Mouse (Mus musculus) central nervous system, embryonic 14 days (tissue): ENCODE measurements around the gene Fam205a4. TPM values are rescaled to one million over a fixed set of nuclear protein-coding genes. Genes with fewer than 3 reads are reported as not detected.

ENCODE experiments used
- polyA plus RNA-seq: library from polyadenylated mRNA; depleted of rRNA; stranded (reverse); fragments of >200 nt; gene quantifications from 2 replicates; pipeline ENCODE4 v1.2.3, GENCODE M21; 2012; rRNA removed

Fam205a4 gene
- 2.1 and 2.4 TPM in 2 replicates for polyA plus RNA-seq

GRCm38 (mm10) chr4:41965758-41966157, at the start of gene Fam205a4:
Gene Fam205a4 (plus strand): TSS chr4:41966058.

GRCm38 (mm10) chr4:41941272-41941671, 24.6 kb upstream of the Fam205a4 start, which contains the start of gene Gm20878:
Gene Gm20878 (plus strand): TSS chr4:41941572.

Other genes with a start within 250 kb of the Fam205a4 start
- 159 and 165 TPM in 2 replicates for gene Dctn3, start 242.9 kb upstream of the Fam205a4 start, polyA plus RNA-seq
- gene Arid3c, start 234.9 kb upstream of the Fam205a4 start, polyA plus RNA-seq, result 0.44 and 0.69 TPM in 2 replicates
- 66.6 and 88.5 TPM in 2 replicates for gene Galt, start 210.8 kb upstream of the Fam205a4 start, polyA plus RNA-seq
- 55.0 and 62.8 TPM in 2 replicates for gene Sigmar1, start 209.9 kb upstream of the Fam205a4 start, polyA plus RNA-seq
- gene Ccl27a, start 191.8 kb upstream of the Fam205a4 start, polyA plus RNA-seq, result 367 and 380 TPM in 2 replicates
- not detected in 2 replicates for gene Gm21541, start 62.4 kb upstream of the Fam205a4 start, polyA plus RNA-seq
- 3.9 and 4.7 TPM in 2 replicates for gene Gm20878, start 24.5 kb upstream of the Fam205a4 start, polyA plus RNA-seq
- 0.77 and 1.3 TPM in 2 replicates for gene Gm21093, start 68.7 kb downstream of the Fam205a4 start, polyA plus RNA-seq
- not detected in 2 replicates for gene Gm3893, start 125.1 kb downstream of the Fam205a4 start, polyA plus RNA-seq
- gene Gm13304, start 148.8 kb downstream of the Fam205a4 start, polyA plus RNA-seq, result not detected in 2 replicates
- 0.48 and 0.69 TPM in 2 replicates for gene Gm13306, start 187.4 kb downstream of the Fam205a4 start, polyA plus RNA-seq
- 0.16 TPM in 1 of 2 replicates, not detected in the other for gene Gm13305, start 202.5 kb downstream of the Fam205a4 start, polyA plus RNA-seq